Mouse (Mus musculus) brain, embryonic 14.5 days (tissue): ENCODE data around the gene Msi2.

Experiments
- CTCF ChIP-seq: fragments of 200-500 bp; IDR thresholded peaks from 2 replicates; pipeline ENCODE4 v1.5.1; 2012; ENCODE audit warnings: inconsistent platforms, mild to moderate bottlenecking, moderate library complexity, borderline replicate concordance; ENCODE audit not compliant: insufficient read depth, insufficient read length; ENCODE audit errors: extremely low read depth
- POLR2A ChIP-seq: fragments of 200-500 bp; IDR thresholded peaks from 2 replicates; pipeline ENCODE4 v1.6.1; 2012; ENCODE audit warnings: mild to moderate bottlenecking, inconsistent platforms, borderline replicate concordance; ENCODE audit not compliant: poor library complexity, insufficient read depth, insufficient read length, severe bottlenecking; ENCODE audit errors: extremely low read depth

GRCm38 (mm10) chr11:88592099-88592498 is 126.2 kb downstream of the Msi2 start:
- TF ChIP-seq POLR2A: no peak
- TF ChIP-seq CTCF: no peak
